Mouse (Mus musculus): ENCODE data around the gene Fdxacb1. TPM values are rescaled to one million over a fixed set of nuclear protein-coding genes. Genes with fewer than 3 reads are reported as not detected.

Fdxacb1 gene
- total and polyA plus RNA-seq, 2 experiments from 2014 or later: 9.3 to 19.1 TPM

DNA sequence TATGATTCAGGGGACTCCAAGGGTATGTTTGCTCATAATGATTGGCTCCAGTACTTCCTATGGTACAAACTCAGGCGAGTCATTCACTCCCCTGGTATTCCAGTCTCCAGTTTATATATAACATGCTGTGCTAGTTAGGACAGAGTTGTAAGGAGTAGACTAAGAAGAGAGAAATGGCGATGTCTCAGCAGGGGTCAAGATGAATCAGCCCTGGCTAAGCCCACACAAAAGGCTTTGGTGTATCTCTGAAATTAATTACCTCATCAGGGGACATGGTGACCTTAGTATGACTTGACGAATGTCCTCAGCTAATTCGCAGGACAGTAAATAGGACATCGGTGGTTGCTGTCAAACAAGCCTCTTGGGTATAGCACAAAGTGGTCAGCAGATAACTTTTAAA lies 11.3 kb upstream of the Fdxacb1 start:
- Histone ChIP-seq H3K36me3 (ENCODE audit: insufficient read depth) (no peaks in the 10 kb centered on the region), H3K9ac (no peak overlapping the region), H3K4me2 (ENCODE audit: low read depth) (no peak overlapping the region), H3K4me1 (ENCODE audit: insufficient read depth) (peaks cover 8% of the 10 kb centered on the region; the same call in 1 of the 2 replicates), H3K9me3 (ENCODE audit: low read length) (no peaks in the 10 kb centered on the region), H3K27me3 (ENCODE audit: insufficient read depth, low read length) (no peaks in the 10 kb centered on the region), H3K27ac (ENCODE audit: low read depth, low read length) (no peak overlapping the region), H3K4me3 (ENCODE audit: low read depth, low read length) (no peak overlapping the region)
- no peak for TF ChIP-seq CTCF (IDR thresholded peaks at IDR 0.05; ENCODE audit: low read depth)
- WGBS: 44% methylated on average over 5 of the region's 5 CpGs
- DNase-seq (no peak), ATAC-seq (no peak)

GRCm38 (mm10) chr9:50761520-50762243 lies 6.4 kb upstream of the Fdxacb1 start:
- ATAC-seq: no peak
- DNase-seq: no peak
- Histone ChIP-seq H3K4me1 (ENCODE audit: insufficient read depth) (0 out of 2 replicates have a peak, but pooled peaks cover under 1% of the 10 kb centered on the region), H3K27me3 (ENCODE audit: insufficient read depth, low read length) (no peaks in the 10 kb centered on the region), H3K27ac (ENCODE audit: low read depth, low read length) (no peak overlapping the region), H3K36me3 (ENCODE audit: insufficient read depth) (peaks cover 3% of the 10 kb centered on the region; the same call in 1 of the 2 replicates), H3K9ac (no peak overlapping the region), H3K4me3 (ENCODE audit: low read depth, low read length) (no peak overlapping the region), H3K4me2 (ENCODE audit: low read depth) (no peak overlapping the region), H3K9me3 (ENCODE audit: low read length) (no peaks in the 10 kb centered on the region)
- TF ChIP-seq CTCF (IDR thresholded peaks at IDR 0.05; ENCODE audit: low read depth): no peak
- WGBS: 65% methylated on average over 6 of the region's 6 CpGs

DNA sequence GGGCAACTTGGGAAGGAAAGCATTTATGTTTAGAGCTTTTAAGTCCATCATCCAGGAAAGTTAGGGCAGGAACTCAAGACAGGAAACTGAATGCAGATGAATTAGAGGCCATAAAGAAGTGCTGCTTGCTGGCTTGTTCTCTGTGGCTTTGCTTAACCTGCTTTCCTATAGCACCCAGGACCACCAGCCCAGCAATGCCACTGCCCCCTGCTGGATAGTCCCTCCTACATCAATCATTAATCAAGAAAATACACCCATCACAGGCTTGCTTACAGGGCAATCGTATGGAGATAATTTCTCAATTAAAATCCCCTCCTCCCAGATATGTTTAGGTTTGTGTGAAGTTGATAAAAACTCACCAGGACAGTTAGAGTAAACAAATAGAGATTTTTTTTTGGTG lies 4.7 kb upstream of the Fdxacb1 start:
- Histone ChIP-seq H3K27ac (ENCODE audit: low read depth, low read length) (no peak overlapping the region), H3K4me2 (ENCODE audit: low read depth) (no peak overlapping the region), H3K4me3 (ENCODE audit: low read depth, low read length) (no peak overlapping the region), H3K4me1 (ENCODE audit: insufficient read depth) (0 out of 2 replicates have a peak, but pooled peaks cover 9% of the 10 kb centered on the region), H3K27me3 (ENCODE audit: insufficient read depth, low read length) (no peaks in the 10 kb centered on the region), H3K9ac (no peak overlapping the region), H3K36me3 (ENCODE audit: insufficient read depth) (peaks cover 3% of the 10 kb centered on the region; the same call in 1 of the 2 replicates), H3K9me3 (ENCODE audit: low read length) (no peaks in the 10 kb centered on the region)
- DNase-seq (peak; percentile 41), ATAC-seq (no peak)
- TF ChIP-seq CTCF (IDR thresholded peaks at IDR 0.05; ENCODE audit: low read depth): peak; percentile 63
- WGBS: 72% methylated on average over 1 of the region's 1 CpGs

DNA sequence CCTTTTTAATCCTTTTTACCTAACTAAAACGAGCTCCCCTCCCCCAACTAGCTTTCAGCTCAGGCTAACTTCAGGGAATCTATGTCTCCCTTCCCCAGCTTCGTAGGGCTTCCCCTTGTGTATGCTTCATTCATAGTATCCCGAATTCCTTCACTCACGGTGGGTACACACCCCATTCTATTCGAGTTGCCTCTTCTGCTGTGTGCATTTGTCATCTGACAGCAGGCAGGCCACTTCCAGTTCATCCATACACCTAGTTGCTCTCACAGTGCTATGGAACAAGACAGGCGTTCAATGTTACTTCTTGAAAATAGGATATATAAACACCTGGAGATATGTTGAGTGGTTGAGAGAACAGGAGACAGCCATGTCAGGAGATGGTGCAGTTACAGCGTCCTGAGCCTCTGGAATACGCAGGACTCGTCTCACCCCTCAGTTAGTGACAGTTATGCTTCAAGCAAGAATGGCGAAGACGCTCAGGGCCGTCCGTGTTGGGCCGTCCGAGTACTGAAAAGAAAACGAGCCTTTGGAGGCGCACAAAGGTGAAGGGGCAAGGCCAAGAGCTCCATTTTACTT lies 417 bp upstream of the Fdxacb1 start:
- no peak for TF ChIP-seq CTCF (IDR thresholded peaks at IDR 0.05; ENCODE audit: low read depth)
- peak; percentile 32 for ATAC-seq
- 0 out of 2 replicates have a peak, but pooled peaks cover 9% of the 10 kb centered on the region for H3K4me1 ChIP-seq (ENCODE audit: insufficient read depth)
- H3K36me3 ChIP-seq (ENCODE audit: insufficient read depth): peaks cover 12% of the 10 kb centered on the region
- peak overlapping the region; percentile 90 for H3K27ac ChIP-seq (ENCODE audit: low read depth, low read length)
- H3K9ac ChIP-seq: peak overlapping the region; percentile 67
- no peaks in the 10 kb centered on the region for H3K27me3 ChIP-seq (ENCODE audit: insufficient read depth, low read length)
- 5% methylated on average over 17 of the region's 17 CpGs for whole genome bisulfite sequencing
- H3K9me3 ChIP-seq (ENCODE audit: low read length): no peaks in the 10 kb centered on the region
- no peak for DNase-seq
- H3K4me3 ChIP-seq (ENCODE audit: low read depth, low read length): peak overlapping the region; percentile 57
- H3K4me2 ChIP-seq (ENCODE audit: low read depth): peak overlapping the region; percentile 85

DNA sequence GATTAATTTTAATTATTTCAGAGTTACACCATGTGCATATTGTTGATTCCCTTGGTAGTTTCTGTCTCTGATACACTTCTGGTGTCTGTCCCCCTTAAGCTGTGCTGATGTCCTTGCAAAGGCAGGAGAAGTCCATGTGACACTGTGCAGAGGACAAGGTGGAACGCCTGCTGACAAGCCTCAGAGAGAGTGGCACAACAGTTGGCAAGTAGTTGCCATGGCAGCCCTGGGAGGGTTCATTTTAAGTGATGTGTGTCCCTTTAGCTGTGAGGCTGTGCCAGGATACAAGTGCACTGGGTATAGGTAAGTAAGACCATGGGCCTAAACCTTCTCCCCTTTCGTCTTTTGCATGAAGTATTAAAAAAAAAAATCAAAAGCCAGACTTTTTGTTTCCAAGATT lies 2.0 kb downstream of the Fdxacb1 start:
- no peak overlapping the region for H3K4me3 ChIP-seq (ENCODE audit: low read depth, low read length)
- ATAC-seq (no peak), DNase-seq (no peak)
- 0 out of 2 replicates have a peak, but pooled peaks cover 9% of the 10 kb centered on the region for H3K4me1 ChIP-seq (ENCODE audit: insufficient read depth)
- H3K4me2 ChIP-seq (ENCODE audit: low read depth): no peak overlapping the region
- no peaks in the 10 kb centered on the region for H3K9me3 ChIP-seq (ENCODE audit: low read length)
- H3K27me3 ChIP-seq (ENCODE audit: insufficient read depth, low read length): no peaks in the 10 kb centered on the region
- H3K36me3 ChIP-seq (ENCODE audit: insufficient read depth): peaks cover 8% of the 10 kb centered on the region
- TF ChIP-seq CTCF (IDR thresholded peaks at IDR 0.05; ENCODE audit: low read depth): no peak
- H3K27ac ChIP-seq (ENCODE audit: low read depth, low read length): no peak overlapping the region
- WGBS: 87% methylated on average over 2 of the region's 2 CpGs
- no peak overlapping the region for H3K9ac ChIP-seq

GRCm38 (mm10) chr9:50774026-50774462 lies 6.0 kb downstream of the Fdxacb1 start:
- 74% methylated on average over 4 of the region's 4 CpGs for WGBS
- no peaks in the 10 kb centered on the region for H3K27me3 ChIP-seq (ENCODE audit: insufficient read depth, low read length)
- ATAC-seq: no peak
- H3K36me3 ChIP-seq (ENCODE audit: insufficient read depth): peaks cover 12% of the 10 kb centered on the region
- H3K27ac ChIP-seq (ENCODE audit: low read depth, low read length): 0 out of 2 replicates have a peak overlapping the region, but pooled peaks have one; percentile 91
- H3K4me3 ChIP-seq (ENCODE audit: low read depth, low read length): peak overlapping the region; percentile 88; the same call in 1 of the 2 replicates
- H3K9ac ChIP-seq: 0 out of 2 replicates have a peak overlapping the region, but pooled peaks have one; percentile 95
- H3K4me1 ChIP-seq (ENCODE audit: insufficient read depth): 0 out of 2 replicates have a peak, but pooled peaks cover 3% of the 10 kb centered on the region
- no peak for TF ChIP-seq CTCF (IDR thresholded peaks at IDR 0.05; ENCODE audit: low read depth)
- no peak for DNase-seq
- no peaks in the 10 kb centered on the region for H3K9me3 ChIP-seq (ENCODE audit: low read length)
- H3K4me2 ChIP-seq (ENCODE audit: low read depth): peak overlapping the region; percentile 75
